22 mouse cellular contexts compared by ENCODE assay signal in the genomic region with DNA sequence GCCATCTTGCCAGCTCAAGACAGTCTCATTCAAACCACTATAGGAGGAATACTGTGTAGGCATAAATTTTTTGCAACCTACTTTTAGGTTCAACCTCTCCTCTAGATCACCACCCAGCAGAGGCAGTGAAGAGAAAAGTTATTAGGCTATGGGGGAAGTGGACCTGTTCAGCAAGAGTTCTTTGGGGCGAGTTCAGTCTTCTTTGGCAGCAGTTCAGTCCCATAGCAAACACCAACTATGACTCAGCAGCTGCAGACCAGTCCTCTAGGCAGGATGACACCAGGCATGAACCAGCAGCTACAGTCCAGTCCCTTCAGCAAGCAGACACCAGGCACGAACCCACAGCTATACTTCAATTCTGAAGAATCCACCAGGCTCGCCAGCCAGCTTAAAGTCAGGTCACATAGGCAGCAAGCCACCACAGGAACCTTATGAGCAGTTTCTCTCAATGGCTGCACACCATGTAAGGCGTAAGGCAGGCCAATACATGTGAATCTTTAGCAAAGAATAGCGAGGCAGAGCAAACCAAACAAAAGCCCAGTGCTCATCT. TPM values are rescaled to one million over a fixed set of nuclear protein-coding genes. Genes with fewer than 3 reads are reported as not detected.
DNase-seq lines count a peak whose midpoint lies in the region; ATAC-seq and TF ChIP-seq lines count a peak whose summit lies in the region.
"Had no signal": no experiment of that assay in that cellular context is flagged by ENCODE, and none has a peak within 500 bp of the region (broad histone marks: within the 10 kb centered on the region; RNA-seq: fewer than 3 reads in every experiment).

No protein-coding gene starts in this region.

- no peak for ATAC-seq in liver, postnatal 0 days
- ATAC-seq in midbrain, embryonic 11.5 days (ENCODE audit: low FRiP score), result no peak
- ATAC-seq: CD4-positive, CD25-positive, alpha-beta regulatory T cell, adult 4 months; forebrain, embryonic 13.5 days; forebrain, postnatal 0 days; hindbrain, postnatal 0 days had no signal

- H3K27ac ChIP-seq in liver, adult 2 months (replicated peaks; ENCODE audit: insufficient read depth, low read depth, low read length), result no peak overlapping the region
- no peak overlapping the region for H3K27ac ChIP-seq in liver, postnatal 0 days (ENCODE audit: low read depth)
- no peak overlapping the region for H3K27ac ChIP-seq in ES-Bruce4 (ENCODE audit: insufficient read depth, low read length)
- no peak overlapping the region for H3K27ac ChIP-seq in midbrain, embryonic 11.5 days (ENCODE audit: low read depth, low read length)
- H3K27ac ChIP-seq: embryonic facial prominence, embryonic 12.5 days; forebrain, embryonic 13.5 days; heart, embryonic 15.5 days; hindbrain, embryonic 13.5 days; hindbrain, postnatal 0 days had no signal

- TF ChIP-seq EP300 in liver, postnatal 0 days (IDR thresholded peaks at IDR 0.05; ENCODE audit: low read depth), result no peak
- TF ChIP-seq EP300 in ES-Bruce4 (IDR thresholded peaks at IDR 0.05; ENCODE audit: insufficient read depth, low read depth, low read length), result 0 out of 2 replicates have a peak, but pooled peaks have one; percentile 37

- no peak for TF ChIP-seq CTCF in liver, adult 2 months (IDR thresholded peaks at IDR 0.05; ENCODE audit: low read depth, low read length)
- no peak for TF ChIP-seq CTCF in liver, postnatal 0 days (IDR thresholded peaks at IDR 0.05; ENCODE audit: low read depth)
- no peak for TF ChIP-seq CTCF in ES-Bruce4 (IDR thresholded peaks at IDR 0.05; ENCODE audit: low read depth, low read length)

- no peaks in the 10 kb centered on the region for H3K9me3 ChIP-seq in liver, postnatal 0 days (ENCODE audit: low read length)
- no peaks in the 10 kb centered on the region for H3K9me3 ChIP-seq in ES-Bruce4 (replicated peaks; ENCODE audit: control insufficient read depth, insufficient read depth, low read length, poor library complexity, severe bottlenecking)
- no peaks in the 10 kb centered on the region for H3K9me3 ChIP-seq in midbrain, embryonic 11.5 days (ENCODE audit: control insufficient read depth, low read length)
- H3K9me3 ChIP-seq: embryonic facial prominence, embryonic 12.5 days; forebrain, embryonic 13.5 days; heart, embryonic 15.5 days; hindbrain, embryonic 13.5 days had no signal

- no peaks in the 10 kb centered on the region for H3K36me3 ChIP-seq in liver, adult 2 months (ENCODE audit: control insufficient read depth, insufficient read depth, low read length)
- no peaks in the 10 kb centered on the region for H3K36me3 ChIP-seq in liver, postnatal 0 days (replicated peaks; ENCODE audit: insufficient read depth, low read length)
- no peaks in the 10 kb centered on the region for H3K36me3 ChIP-seq in ES-Bruce4 (ENCODE audit: control insufficient read depth, insufficient read depth, low read length, poor library complexity, severe bottlenecking)
- H3K36me3 ChIP-seq in midbrain, embryonic 11.5 days (ENCODE audit: control insufficient read depth, insufficient read depth, low read length), result no peaks in the 10 kb centered on the region
- H3K36me3 ChIP-seq: heart, embryonic 15.5 days had no signal

- no peak for TF ChIP-seq POLR2A in liver, adult 2 months (IDR thresholded peaks at IDR 0.05; ENCODE audit: extremely low read depth, insufficient read depth, low read length)
- no peak for TF ChIP-seq POLR2A in ES-Bruce4 (IDR thresholded peaks at IDR 0.05; ENCODE audit: insufficient read depth, low read length)

- no peak overlapping the region for H3K9ac ChIP-seq in liver, adult 2 months (ENCODE audit: low read depth, low read length)
- no peak overlapping the region for H3K9ac ChIP-seq in liver, postnatal 0 days (replicated peaks)
- H3K9ac ChIP-seq in ES-Bruce4 (ENCODE audit: low read depth, poor library complexity, severe bottlenecking), result no peak overlapping the region
- no peak overlapping the region for H3K9ac ChIP-seq in midbrain, embryonic 11.5 days (ENCODE audit: low read length)
- H3K9ac ChIP-seq: embryonic facial prominence, embryonic 12.5 days; forebrain, embryonic 13.5 days; forebrain, postnatal 0 days; heart, embryonic 15.5 days; hindbrain, embryonic 13.5 days had no signal

- peaks cover 8% of the 10 kb centered on the region; the same call in 1 of the 2 replicates for H3K4me1 ChIP-seq in liver, adult 2 months (ENCODE audit: control insufficient read depth, insufficient read depth, low read length)
- H3K4me1 ChIP-seq in liver, postnatal 0 days (ENCODE audit: insufficient read depth), result peaks cover 6% of the 10 kb centered on the region; the same call in 1 of the 2 replicates
- H3K4me1 ChIP-seq in ES-Bruce4 (ENCODE audit: control insufficient read depth, insufficient read depth, low read length), result peaks cover 4% of the 10 kb centered on the region
- H3K4me1 ChIP-seq in midbrain, embryonic 11.5 days (ENCODE audit: control insufficient read depth, insufficient read depth, low read length), result no peaks in the 10 kb centered on the region
- H3K4me1 ChIP-seq: embryonic facial prominence, embryonic 12.5 days; forebrain, embryonic 13.5 days had no signal

- H3K79me2 ChIP-seq in liver, adult 2 months (ENCODE audit: control insufficient read depth, insufficient read depth, low read length), result no peaks in the 10 kb centered on the region

- no peak overlapping the region for H3K4me3 ChIP-seq in liver, adult 2 months (ENCODE audit: insufficient read depth, low read depth, low read length)
- H3K4me3 ChIP-seq in liver, postnatal 0 days (ENCODE audit: low read depth, low read length), result no peak overlapping the region
- no peak overlapping the region for H3K4me3 ChIP-seq in ES-Bruce4 (ENCODE audit: low read depth, low read length)
- no peak overlapping the region for H3K4me3 ChIP-seq in midbrain, embryonic 11.5 days (ENCODE audit: low read depth, low read length)
- H3K4me3 ChIP-seq: embryonic facial prominence, embryonic 12.5 days; forebrain, embryonic 13.5 days; heart, embryonic 15.5 days; hindbrain, embryonic 13.5 days had no signal

- 69% methylated on average over 5 of the region's 5 CpGs for WGBS in liver, adult 2 months
- 80% methylated on average over 5 of the region's 5 CpGs for WGBS in liver, postnatal 0 days (ENCODE audit: insufficient replicate concordance)
- 83% methylated on average over 5 of the region's 5 CpGs for WGBS in midbrain, embryonic 11.5 days

- H3K27me3 ChIP-seq in liver, adult 2 months (ENCODE audit: control insufficient read depth, insufficient read depth, low read length), result no peaks in the 10 kb centered on the region
- no peaks in the 10 kb centered on the region for H3K27me3 ChIP-seq in liver, postnatal 0 days (ENCODE audit: insufficient read depth, low read length)
- no peaks in the 10 kb centered on the region for H3K27me3 ChIP-seq in ES-Bruce4 (ENCODE audit: control insufficient read depth, insufficient read depth, low read length, poor library complexity, severe bottlenecking)
- no peaks in the 10 kb centered on the region for H3K27me3 ChIP-seq in midbrain, embryonic 11.5 days (ENCODE audit: control insufficient read depth, insufficient read depth, low read length)
- H3K27me3 ChIP-seq: embryonic facial prominence, embryonic 12.5 days; forebrain, embryonic 13.5 days; heart, embryonic 15.5 days; hindbrain, embryonic 13.5 days had no signal

- DNase-seq in heart, adult 11 months, result peak; percentile 89
- DNase-seq in heart, adult 18-20 months, result no peak
- peak; percentile 71 for DNase-seq in liver, adult 2 months (ENCODE audit: extremely low read depth, low read depth, low spot score)
- no peak for DNase-seq in liver, postnatal 0 days
- peak; percentile 56 for DNase-seq in 3134 (ENCODE audit: extremely low read depth, insufficient read length, low spot score)
- DNase-seq in midbrain, embryonic 11.5 days (ENCODE audit: low spot score, missing footprints), result no peak
- no peak for DNase-seq in cerebellum, postnatal 10 days
- DNase-seq: adrenal gland, adult 8-10 months; adrenal gland, postnatal 36 days; B cell, adult 2 months; cerebellum, postnatal 14 days; forebrain, postnatal 0 days; gastrocnemius, postnatal 14 days; heart, postnatal 14 days had no signal

- no peak overlapping the region for H3K4me2 ChIP-seq in liver, postnatal 0 days (ENCODE audit: low read depth, low read length)
- no peak overlapping the region for H3K4me2 ChIP-seq in midbrain, embryonic 11.5 days
- H3K4me2 ChIP-seq: embryonic facial prominence, embryonic 12.5 days; forebrain, embryonic 13.5 days; heart, embryonic 11.5 days; heart, embryonic 15.5 days; hindbrain, embryonic 13.5 days had no signal

RNA-seq across cellular contexts. Expression of a gene that starts 37.6 kb away (rescaled TPM):
- total RNA-seq in heart, adult 18-20 months (2021), result 100 to 1,000 TPM; 113 to 118 TPM
- total RNA-seq in liver, adult 2 months (2014; rRNA removed), result 33.8 and 41.1 TPM in 2 replicates
- polyA plus RNA-seq in liver, adult 2 months (2012; rRNA removed), result 8.9 and 11.1 TPM in 2 replicates
- polyA plus RNA-seq in liver, postnatal 0 days (2015; fragmentation: Nextera tagmentation; extraction: Ambion mirVana), result 7.1 and 7.5 TPM in 2 replicates
- polyA plus RNA-seq in ES-Bruce4 (2011; ENCODE audit: insufficient read depth, insufficient read length, low read depth, missing spikeins), result 63.8 and 65.8 TPM in 2 replicates
- 21.6 and 23.7 TPM in 2 replicates for polyA plus RNA-seq in midbrain, embryonic 11.5 days (2014; fragmentation: Nextera tagmentation; extraction: Ambion mirVana)

Comparison
In these comparisons a context has a peak if more than half of its experiments do, and no peak if none do; other contexts are left out.
1. DNase-seq: peak in heart, adult 11 months (single experiment), liver, adult 2 months (single experiment) and 3134 (single experiment); none in heart, adult 18-20 months (0 of 2), liver, postnatal 0 days (single experiment), midbrain, embryonic 11.5 days (single experiment) and cerebellum, postnatal 10 days (0 of 2).